Mouse (Mus musculus): ENCODE measurements around the gene Itga7. TPM values are rescaled to one million over a fixed set of nuclear protein-coding genes. Genes with fewer than 3 reads are reported as not detected.

The Itga7 gene
- total RNA-seq, 2 experiments from 2014 or later: 69.6 to 78.5 TPM

DNA sequence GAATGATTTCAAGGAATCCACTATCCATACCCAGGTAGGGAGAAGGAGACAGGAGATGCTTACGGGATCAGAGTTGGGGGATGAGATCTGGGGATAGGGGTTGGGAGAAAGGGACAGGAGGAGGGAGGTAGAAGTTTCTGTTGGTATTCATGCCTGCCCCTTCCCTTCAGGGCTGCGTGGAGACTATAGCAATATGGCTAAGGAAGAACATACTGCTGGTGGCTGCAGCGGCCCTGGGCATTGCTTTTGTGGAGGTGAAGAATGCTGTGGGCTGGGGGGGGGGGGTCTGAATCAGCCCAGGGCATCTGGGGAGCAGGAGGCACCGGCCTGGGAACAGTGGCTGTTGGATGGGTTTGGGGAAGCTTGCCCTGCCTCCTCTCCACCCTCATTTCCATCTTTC, 21.4 kb upstream of the Itga7 start:
- no peak for DNase-seq

DNA sequence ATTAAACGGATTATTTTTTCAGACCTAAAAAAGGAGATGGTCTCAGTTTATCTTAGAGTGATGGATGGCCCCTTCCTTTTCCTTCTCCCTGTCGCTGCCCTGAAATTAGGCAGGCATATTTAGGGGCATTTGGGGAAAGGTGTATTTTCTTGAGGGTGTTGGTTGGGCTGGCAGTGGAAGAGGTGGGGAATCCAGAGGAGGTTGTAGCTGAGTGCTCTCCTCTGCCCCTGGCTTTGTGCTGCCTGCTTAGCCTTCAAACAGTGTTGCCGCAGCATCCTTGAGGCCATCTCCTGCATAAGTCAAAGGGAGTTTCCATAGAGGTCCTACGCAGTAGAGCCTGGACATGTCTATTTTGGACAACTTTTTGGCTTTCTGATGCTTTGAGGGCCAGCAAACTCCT, 20.8 kb upstream of the Itga7 start:
- no peak for DNase-seq

DNA sequence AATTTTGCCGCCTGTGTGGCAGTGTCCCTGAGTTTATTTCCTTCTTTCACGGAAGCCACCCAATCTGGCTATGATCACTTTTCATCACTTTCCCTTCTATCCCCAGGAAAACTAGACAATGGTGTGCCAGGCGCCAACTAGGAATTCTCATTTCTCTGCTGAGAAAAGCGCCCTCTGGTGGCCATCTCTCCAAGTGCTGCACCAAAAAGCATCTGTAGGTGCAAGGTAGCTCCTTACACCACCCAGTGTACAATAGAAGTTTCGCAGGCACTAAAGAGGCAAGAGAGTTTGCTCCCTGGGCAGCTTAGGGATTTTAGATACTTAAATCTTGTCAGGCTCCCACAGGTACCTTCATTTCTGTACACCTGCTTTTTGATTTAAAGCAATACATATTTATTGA, 20.4 kb upstream of the Itga7 start:
- peak; percentile 95 for DNase-seq

DNA sequence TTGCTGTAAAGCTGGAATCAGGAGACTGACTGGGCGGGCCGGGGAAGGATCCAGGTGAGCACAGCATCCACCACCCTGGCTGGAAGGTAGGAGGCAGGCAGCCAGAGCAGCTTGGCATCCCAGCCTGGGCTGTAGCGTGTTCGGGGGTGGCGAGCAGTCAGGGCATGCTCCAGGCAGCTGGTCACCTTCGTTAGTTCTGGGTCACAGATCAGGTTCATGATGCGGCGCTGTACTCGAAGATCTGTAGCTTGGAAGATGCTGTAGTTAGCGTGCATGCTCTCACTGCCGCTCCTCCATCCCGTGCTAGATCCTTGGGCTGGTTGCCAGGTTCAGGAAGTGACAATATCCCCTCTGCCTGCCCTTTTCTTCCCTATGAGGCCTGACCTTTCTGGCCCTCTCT, 19.9 kb upstream of the Itga7 start:
- no peak for DNase-seq

DNA sequence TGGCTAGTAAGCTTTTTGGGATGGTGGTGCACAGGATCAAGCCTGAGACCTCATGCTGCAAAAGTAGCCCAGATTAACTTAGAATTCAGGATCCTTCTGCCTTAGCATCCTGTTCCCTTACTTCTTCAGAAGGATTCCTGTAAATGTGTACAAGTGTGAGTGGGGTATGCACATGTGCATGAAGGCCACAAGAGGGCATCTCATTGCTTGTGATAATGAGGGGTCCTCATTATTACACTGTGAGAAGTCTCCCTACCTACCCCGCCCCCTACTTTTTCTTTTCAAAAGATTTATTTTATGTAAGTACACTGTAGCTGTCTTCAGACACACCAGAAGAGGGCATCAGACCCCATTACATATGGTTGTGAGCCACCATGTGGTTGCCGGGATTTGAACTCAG, 18.1 kb upstream of the Itga7 start:
- DNase-seq: no peak

DNA sequence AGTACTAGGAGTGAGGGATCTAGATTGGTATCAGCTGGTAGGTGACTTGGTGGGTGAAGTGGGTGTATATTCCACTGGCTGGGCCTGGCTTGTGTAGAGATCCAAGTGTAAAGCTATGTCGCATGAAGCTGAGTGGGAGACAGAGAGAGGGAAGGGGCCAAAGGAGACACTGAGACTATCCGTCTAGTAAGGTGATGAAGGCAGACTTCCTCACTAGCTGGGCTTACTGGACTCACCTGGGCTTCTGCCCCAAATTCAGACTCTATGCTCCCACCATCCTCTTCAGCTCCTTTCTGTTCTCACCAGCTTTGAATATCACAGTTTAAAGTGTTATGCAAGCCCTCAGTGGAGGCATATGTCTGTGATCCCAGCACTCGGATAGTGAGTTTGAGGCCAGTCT, 17.0 kb upstream of the Itga7 start:
- no peak for DNase-seq

DNA sequence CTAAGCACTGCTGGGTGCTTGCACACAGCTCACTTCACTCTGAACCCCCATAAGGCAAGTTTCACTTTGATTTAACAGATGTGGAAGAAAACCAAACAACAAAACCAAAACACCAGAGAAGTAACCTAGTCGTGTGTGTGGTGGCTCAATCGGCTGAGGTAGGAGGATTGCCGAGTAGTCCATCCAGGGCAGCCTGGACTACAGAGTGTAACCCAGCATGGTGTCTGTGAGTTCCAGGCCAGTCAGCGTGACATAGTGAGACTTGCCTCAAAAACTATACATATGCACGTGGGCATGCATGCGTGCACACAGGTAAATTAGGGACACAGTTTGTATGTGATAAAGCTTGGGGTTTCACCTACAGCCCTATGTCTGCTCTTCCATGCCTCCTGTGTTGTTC, 16.2 kb upstream of the Itga7 start:
- DNase-seq: no peak

DNA sequence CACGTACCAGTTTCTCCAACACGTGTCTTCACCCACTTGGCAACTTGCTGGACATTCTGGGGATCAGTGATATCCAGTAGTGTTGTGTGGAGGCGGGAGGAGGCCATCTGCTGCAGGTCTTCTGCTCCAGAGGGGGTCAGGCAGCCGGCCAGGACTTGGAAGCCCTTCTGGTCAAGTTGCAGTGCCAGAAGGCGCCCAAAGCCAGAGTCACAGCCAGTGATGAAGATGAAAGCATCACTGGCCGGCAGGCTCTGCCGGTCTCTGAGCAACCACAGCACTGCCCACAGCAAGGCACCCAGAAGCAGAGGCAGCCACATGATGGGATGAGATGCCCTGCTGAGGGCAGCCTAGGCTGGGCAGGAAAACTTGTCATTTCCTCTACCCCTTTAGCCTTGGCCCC, 15.4 kb upstream of the Itga7 start:
- DNase-seq: peak; percentile 55

DNA sequence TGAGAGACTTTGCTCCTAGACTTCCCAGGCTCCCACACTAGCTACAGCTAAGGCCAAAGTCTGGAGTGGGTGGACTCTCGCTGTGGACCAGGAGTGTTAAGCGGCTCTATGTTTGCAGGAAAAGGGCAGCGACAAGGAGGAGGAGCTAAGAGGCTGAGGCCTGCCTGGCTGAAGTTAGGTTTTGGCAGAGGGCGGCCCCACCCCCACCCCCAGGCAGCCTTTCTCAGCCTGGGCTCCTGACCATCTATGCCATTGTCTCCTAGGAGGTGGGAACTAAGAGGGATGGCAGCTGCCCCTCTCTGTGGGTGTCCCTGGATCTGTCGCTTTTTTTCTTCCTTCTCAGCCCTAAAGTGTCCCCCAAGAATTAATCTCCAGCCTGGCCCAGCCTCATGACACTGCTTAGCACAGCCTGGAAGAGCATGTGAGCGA, 14.4 kb upstream of the Itga7 start:
- DNase-seq: peak; percentile 45

DNA sequence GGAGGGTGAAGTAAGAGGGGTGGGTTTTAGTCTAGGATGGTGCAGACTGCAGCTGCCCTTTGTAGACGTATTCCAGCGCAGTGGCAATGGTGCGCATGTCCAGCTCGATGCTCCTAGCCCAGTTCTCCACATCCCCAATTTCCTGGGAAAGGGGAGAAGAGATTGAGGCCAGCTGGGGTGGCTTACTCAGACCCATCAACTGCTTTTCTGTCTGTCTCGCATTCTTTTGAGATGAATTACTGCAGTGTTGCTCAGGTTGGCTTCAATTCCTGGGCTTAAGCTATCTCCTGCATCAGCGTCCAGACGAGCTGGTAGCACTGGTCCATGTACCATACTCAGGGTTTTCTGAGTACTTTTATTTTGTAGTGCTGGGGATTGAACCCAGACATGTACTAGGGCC, 13.7 kb upstream of the Itga7 start:
- DNase-seq: no peak

DNA sequence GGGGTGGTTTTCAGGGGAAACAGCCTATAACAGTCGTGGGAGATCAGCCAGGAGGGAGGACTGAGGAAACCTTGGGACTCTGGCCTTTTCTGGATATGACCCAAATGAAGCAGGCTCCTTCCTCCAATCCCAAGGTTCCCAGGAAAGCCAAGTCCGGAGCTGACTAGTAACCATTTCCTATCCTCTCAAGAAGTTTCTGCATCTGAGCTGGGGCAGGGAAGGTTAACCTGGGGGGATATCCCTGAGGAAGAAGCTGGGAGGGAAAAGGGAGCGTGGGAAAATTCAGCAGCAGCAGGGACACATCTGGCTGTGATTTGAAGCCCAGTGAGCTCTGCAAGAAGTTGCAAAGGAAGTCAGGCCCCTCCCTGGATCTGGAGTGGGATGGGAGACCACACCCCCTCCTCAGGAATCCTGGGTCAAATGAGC, 12.9 kb upstream of the Itga7 start:
- peak; percentile 50 for DNase-seq

DNA sequence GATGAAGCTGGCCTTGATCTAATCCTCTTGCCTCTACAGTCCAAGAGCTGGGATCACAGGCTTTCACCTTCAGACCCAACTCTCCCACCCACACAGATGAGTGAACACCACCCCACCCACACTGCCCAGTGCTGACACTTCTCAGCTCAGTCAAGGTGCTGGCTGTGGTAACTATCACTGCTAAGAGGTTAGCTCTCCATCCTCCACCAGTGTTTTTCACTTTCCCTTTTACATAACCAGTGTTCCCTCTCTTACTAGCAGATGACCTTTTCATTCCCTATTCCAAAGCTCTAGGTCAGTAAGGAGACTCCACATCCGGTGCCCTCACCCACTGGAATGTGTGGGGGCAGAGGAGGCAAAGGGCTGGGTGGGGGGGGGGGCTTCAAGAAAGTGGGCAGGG, 12.4 kb upstream of the Itga7 start:
- no peak for DNase-seq

DNA sequence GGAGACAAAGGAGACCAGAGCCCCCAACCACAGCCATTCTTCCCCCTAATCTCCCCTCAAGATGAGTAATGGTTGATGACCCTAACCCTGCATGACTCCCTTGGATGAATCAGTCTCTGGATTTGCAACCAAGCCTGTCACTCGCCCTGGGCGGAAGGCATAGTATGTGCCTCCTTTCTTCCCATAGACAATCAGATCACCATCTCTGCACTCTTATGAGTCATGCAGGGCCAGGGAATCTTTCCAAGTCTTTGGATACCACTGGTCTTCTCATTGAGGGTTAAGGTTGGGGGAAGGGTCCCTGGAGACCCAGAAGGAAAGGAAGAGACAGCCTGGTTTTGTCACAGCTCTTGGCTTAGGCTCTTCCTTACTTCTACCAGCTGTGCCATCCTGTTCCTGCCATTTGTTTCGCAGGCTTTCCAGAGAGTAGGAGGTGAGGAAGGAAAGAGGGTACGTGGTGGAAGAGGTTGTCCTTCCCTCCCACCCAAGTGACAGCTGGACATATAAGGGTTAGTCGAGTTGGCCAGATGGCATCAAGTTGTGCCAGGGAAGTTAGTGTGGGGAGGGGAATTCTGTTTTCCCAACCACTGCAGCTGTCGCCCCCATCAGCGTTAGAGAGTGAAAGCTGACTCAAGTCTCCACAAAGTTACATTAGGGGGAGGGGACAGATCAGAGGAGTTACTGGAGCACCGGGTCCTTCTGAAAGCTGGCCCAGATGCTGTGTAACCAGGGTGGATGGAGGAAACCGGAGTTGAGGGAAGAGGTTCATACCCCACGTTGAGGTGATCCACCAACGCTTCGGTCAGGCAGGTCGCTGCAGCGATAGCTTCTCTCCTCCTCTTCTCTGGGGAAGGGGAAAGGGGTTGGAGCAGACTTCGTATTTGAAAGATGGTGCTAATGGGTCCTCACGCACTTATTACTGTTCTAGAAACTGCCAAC, 11.5 kb upstream of the Itga7 start:
- no peak for DNase-seq

DNA sequence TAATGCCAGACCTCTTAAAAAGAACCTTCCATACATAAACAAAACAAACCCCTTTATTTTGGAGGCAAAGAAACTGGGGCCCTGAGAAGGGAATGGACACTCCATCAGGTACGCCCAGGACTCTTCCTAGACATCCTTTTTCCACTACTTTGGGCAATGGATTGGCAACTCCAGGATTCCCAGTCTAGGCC, 10.9 kb upstream of the Itga7 start, which contains the start of gene Rdh5:
Gene Rdh5 (minus strand): TSS at position 67 of the 191 bp plus-strand sequence.
- DNase-seq: no peak

DNA sequence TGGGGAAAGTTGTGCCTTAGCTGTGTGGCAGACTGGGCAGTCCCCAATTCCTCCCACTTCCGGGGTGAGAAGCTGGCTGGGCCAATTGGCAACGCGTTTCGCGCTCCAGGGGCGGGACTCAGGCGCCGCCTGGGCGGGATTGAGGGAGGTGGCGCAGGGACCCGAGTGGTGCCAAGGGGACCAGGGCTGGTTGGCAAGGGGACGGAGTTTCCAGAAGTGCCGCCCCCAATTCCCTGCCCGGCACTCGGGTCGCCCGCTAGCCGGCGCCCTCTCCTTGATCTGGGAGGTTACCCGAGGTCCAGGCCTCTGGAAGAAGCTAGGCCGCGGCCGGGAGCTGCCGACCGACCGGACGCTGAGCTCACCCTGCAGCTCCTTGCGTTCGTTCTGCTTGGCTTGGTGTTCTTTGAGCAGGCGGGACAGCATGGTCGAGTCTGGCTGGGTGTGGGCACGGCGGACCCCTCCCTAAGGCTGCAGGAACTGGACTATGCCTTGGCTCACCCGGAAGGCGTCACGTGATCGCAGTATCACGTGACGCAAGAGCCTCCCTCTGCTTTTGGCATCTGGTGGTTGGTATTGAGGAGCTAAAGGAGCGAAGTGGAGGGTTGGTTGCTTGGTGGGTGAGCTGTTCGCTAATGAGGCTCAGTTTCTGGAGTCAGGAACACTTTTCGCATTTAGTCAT, 10.5 kb upstream of the Itga7 start:
- peak; percentile 96 for DNase-seq

DNA sequence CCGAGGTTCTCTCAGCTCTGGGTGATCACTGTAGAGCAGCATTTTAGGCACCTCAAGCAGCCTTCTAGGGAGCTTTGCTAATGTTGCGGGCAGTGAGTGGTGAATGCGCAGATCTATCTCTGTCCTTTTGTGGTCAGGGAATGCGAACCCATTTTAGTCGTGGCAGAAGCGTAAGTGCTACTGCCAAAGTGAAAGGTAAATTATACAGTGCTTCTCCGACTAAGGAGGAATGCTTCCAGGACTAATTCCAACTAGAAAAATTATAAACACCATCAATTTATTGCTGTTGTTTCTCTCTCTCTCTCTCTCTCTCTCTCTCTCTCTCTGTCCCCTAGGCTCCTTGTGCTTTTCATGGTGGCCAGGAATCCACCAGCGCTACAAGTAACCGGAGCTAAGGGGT, 9.7 kb upstream of the Itga7 start, which contains the start of gene Bloc1s1:
Gene Bloc1s1 (minus strand): TSS at position 101 of the 400 bp plus-strand sequence.
- DNase-seq: no peak

DNA sequence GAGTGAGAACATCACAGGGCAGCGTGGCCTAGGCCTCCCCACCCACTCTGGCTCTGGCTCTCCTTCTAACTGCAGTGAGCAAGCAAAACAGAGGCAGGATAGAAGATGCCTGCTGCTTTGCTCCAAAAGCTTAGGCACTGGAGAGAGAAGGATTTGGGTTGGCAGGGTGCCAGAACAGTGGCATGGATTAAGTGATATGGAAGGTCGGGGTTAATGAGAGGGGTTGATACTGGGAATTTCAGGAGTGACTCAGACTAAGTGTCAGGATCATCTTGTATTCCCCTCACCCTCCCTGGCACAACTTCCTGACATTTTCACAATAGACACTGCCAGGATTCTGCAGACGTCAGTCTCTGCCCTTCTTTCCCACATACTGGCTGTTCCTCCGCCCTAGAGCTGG, 5.3 kb upstream of the Itga7 start:
- DNase-seq: no peak

DNA sequence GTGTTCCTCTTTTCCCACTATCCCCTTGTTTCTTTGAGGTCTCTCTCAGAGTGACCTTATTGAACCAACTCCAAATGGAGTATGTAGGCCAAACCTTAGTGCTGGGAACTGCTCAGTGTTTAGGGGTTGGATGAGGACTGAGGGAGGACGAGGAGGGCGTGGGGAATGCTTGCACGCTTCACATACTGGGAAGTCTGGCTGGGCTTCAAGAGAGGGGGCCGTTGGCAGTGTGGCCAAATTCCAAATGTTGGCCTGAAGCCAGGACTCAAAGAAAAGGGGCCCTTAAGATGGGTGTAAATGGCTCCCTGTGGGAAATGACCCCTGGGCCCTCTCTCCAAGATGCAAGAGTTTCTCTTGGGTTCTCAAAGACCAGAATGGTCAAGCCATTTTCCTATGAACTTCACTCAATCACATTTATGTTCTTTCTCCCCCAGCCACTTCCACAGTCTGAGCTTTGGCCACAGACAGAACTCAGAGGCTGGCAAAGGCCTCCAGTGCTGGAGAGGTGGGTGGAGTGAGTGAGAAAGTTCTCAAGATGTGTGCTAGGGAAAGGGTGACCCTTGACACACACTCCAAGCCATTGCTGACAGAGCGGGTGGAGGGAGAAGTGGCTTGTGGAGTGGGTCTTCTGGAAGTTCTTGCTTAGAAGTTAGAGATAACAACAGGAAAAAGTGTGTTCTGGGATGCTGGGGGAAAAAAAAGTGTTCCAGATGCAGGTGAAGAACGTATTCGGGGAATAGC, 3.8 kb upstream of the Itga7 start:
- DNase-seq: peak; percentile 49

DNA sequence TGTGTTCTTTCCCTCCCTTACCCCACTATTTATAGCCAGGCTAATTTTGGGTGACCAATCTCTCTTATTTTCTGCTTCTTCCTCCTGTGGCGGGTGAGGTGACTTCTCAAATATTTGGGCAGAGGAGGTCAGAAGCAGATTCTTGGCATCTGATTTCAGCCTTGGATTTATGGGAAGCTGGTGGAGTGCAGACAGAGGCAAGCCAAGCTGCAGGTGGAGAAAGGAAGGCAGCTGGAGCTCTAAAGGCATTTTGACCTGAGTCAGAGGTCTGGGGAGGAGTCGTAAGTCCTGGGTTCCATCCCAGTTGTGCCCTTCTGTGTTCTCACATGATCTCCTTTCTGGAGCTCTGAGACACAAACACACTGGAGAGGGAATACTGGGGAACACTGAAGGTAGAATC, 2.2 kb upstream of the Itga7 start:
- peak; percentile 22 for DNase-seq

DNA sequence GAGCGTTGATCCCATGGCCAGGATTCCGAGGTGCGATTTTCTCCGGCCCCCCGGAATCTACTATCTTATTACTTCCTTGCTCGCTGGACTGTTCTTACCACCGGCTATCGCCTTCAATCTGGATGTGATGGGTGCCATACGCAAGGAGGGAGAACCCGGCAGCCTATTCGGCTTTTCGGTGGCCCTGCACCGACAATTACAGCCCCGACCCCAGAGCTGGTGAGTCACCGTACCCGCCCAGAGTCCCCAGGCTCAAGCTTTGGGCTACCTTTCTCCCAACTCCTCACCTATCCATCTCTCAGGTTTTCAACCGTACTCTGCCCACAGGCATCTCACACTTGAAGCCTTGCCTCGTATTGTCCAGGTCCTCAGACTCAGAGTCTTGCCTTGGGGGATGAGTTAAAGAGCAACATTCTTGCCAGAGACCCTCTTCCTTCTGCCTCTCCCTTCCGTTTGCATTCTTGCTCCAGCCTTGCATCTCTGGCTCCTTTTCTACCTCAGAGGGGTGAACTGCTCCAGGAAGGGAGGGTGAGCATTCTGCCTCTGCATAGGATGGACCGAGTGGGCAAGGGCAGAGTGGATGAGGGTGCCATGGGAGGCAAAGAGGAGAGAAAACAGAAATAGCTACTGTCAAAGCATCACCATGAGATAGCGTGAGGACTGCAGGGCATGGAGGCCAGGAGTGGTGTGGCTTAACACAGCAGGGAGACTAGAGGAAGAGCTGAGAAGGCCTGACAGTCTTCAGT, 531 bp downstream of the Itga7 start:
- DNase-seq: no peak

DNA sequence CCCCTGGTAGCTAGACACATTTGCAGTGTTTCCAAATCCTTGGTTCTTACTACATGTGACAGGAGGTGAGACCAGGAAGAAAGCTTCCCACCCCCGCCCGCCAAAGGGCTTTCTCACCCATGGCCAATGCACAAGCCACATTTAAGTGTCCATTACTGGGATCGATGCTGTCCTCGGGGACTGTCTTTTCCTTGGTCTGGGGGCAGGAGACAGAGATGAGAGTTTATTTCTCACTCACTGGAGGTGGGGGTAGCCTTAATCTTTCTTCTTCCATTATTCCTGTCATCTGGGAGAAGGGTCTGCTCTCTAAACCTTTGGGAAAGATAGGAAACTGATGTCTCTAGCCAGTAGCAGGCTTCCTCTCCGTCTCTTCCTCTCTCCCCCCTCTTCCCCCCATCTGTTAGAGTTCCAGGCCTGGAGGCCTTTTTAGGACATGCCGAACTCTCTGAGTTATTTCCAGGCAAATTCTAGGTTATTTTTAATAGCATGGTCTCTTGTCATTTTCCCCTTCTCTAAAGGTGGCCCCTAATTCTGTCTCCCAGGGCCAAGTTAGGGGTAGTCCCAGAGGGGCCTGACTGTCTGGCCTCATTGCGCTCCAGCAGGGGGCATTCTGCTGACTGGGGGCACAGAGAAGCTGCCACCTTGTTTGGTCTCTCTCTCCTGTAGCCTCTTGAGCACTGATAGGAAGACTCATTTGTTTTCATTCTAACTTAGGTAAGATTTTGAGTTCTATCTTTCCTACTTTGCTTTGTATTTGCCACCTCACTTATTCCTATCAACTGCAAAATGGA, 1.6 kb downstream of the Itga7 start:
- no peak for DNase-seq

Measured in heart, postnatal 4 days (tissue).